Comparison of ENCODE assay signal across 17 mouse cellular contexts in the genomic region with DNA sequence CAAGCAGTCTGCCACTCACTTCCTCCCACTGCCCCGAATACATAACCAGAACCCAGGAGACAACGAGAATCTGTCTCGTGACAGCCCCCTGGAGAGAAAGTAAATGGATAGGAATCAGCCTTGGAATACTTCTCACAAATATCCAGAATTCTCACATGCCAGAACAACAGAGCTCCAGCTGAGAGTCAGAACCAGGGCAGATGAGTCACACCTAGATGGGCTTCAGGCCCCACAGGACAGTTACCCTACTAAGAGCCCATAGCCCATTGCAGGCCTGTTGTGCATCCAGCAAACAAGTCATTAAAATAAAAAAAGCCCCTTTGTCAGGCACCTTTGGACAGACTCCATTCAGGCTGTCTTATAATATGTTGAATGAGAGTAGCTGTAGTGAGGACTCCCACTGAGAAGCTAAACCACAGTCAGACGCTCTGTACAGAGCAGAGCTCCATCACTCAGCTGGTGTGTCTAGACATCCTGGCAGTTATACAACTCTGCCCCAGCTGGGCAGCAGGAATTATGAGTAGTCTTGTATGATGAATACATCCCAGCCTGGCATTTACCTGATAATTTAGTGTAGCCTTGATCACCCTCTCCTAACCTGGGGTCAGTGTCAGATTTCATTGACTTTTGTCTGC.
DNase-seq lines count a peak whose midpoint lies in the region; ATAC-seq lines count a peak whose summit lies in the region.
"Had no signal": no experiment of that assay in that cellular context is flagged by ENCODE, and none has a peak within 500 bp of the region (broad histone marks: within the 10 kb centered on the region; RNA-seq: fewer than 3 reads in every experiment).

No protein-coding gene starts in this region.

- ATAC-seq in forebrain, embryonic 14.5 days: no peak
- ATAC-seq in forebrain, embryonic 15.5 days (replicated peaks): no peak
- no peak for ATAC-seq in midbrain, embryonic 14.5 days (ENCODE audit: low FRiP score, low TSS enrichment)
- ATAC-seq: midbrain, embryonic 13.5 days had no signal

- no peak overlapping the region for H3K4me2 ChIP-seq in forebrain, embryonic 14.5 days (ENCODE audit: low read length)
- no peak overlapping the region for H3K4me2 ChIP-seq in forebrain, embryonic 15.5 days (replicated peaks)
- no peak overlapping the region for H3K4me2 ChIP-seq in midbrain, embryonic 14.5 days (ENCODE audit: low read length)
- H3K4me2 ChIP-seq: hindbrain, embryonic 12.5 days; lung, embryonic 14.5 days; midbrain, embryonic 13.5 days had no signal

- DNase-seq in forebrain, embryonic 14.5 days (ENCODE audit: low spot score): peak; percentile 47
- peak; percentile 14 for DNase-seq in midbrain, embryonic 14.5 days
- DNase-seq in midbrain, embryonic 10.5 days (ENCODE audit: low spot score): no peak
- DNase-seq in R1 (ENCODE audit: low read depth, low spot score): peak; percentile 92
- peak; percentile 48 for DNase-seq in mesoderm, embryonic 11.5 days (ENCODE audit: low read depth, low spot score)
- no peak for DNase-seq in gastrocnemius, postnatal 10 days
- no peak for DNase-seq in thymus, adult 18-20 months
- DNase-seq: adrenal gland, adult 8-10 months; cerebellum, adult 18-20 months; gastrocnemius, postnatal 14 days; kidney, adult 18-20 months; kidney, postnatal 14 days; lung, embryonic 14.5 days; lung, postnatal 4 days had no signal

- no peak overlapping the region for H3K4me3 ChIP-seq in forebrain, embryonic 14.5 days (ENCODE audit: low read depth, low read length)
- no peak overlapping the region for H3K4me3 ChIP-seq in forebrain, embryonic 15.5 days
- H3K4me3 ChIP-seq in midbrain, embryonic 14.5 days (replicated peaks; ENCODE audit: low read depth, low read length): no peak overlapping the region
- H3K4me3 ChIP-seq in midbrain, embryonic 10.5 days: no peak overlapping the region
- H3K4me3 ChIP-seq: hindbrain, embryonic 12.5 days; midbrain, embryonic 13.5 days had no signal

- no peaks in the 10 kb centered on the region for H3K27me3 ChIP-seq in forebrain, embryonic 14.5 days (replicated peaks; ENCODE audit: control insufficient read depth, insufficient read depth, low read length)
- H3K27me3 ChIP-seq in forebrain, embryonic 15.5 days: no peaks in the 10 kb centered on the region
- H3K27me3 ChIP-seq in midbrain, embryonic 14.5 days (ENCODE audit: control insufficient read depth, insufficient read depth, low read length): no peaks in the 10 kb centered on the region
- no peaks in the 10 kb centered on the region for H3K27me3 ChIP-seq in midbrain, embryonic 10.5 days (ENCODE audit: low read depth, poor library complexity, severe bottlenecking)
- H3K27me3 ChIP-seq: hindbrain, embryonic 12.5 days; midbrain, embryonic 13.5 days had no signal

- no peak overlapping the region for H3K9ac ChIP-seq in forebrain, embryonic 14.5 days (ENCODE audit: low read length)
- H3K9ac ChIP-seq in forebrain, embryonic 15.5 days (replicated peaks): no peak overlapping the region
- no peak overlapping the region for H3K9ac ChIP-seq in midbrain, embryonic 14.5 days (replicated peaks; ENCODE audit: low read length)
- H3K9ac ChIP-seq: hindbrain, embryonic 12.5 days; lung, embryonic 14.5 days; midbrain, embryonic 13.5 days had no signal

- WGBS in forebrain, embryonic 14.5 days: 54% methylated on average over 4 of the region's 4 CpGs
- WGBS in forebrain, embryonic 15.5 days: 43% methylated on average over 4 of the region's 4 CpGs
- 41% methylated on average over 4 of the region's 4 CpGs for WGBS in midbrain, embryonic 14.5 days
- 73% methylated on average over 4 of the region's 4 CpGs for WGBS in midbrain, embryonic 10.5 days

- H3K36me3 ChIP-seq in forebrain, embryonic 14.5 days (ENCODE audit: control insufficient read depth, insufficient read depth, low read length): no peaks in the 10 kb centered on the region
- H3K36me3 ChIP-seq in forebrain, embryonic 15.5 days: no peaks in the 10 kb centered on the region
- no peaks in the 10 kb centered on the region for H3K36me3 ChIP-seq in midbrain, embryonic 14.5 days (ENCODE audit: control insufficient read depth, insufficient read depth, low read length)
- H3K36me3 ChIP-seq in midbrain, embryonic 10.5 days: no peaks in the 10 kb centered on the region
- H3K36me3 ChIP-seq: hindbrain, embryonic 12.5 days; midbrain, embryonic 13.5 days had no signal

- H3K9me3 ChIP-seq in forebrain, embryonic 14.5 days (replicated peaks; ENCODE audit: control insufficient read depth, low read length): no peaks in the 10 kb centered on the region
- H3K9me3 ChIP-seq in forebrain, embryonic 15.5 days: no peaks in the 10 kb centered on the region
- no peaks in the 10 kb centered on the region for H3K9me3 ChIP-seq in midbrain, embryonic 14.5 days (ENCODE audit: control insufficient read depth, low read length)
- H3K9me3 ChIP-seq in midbrain, embryonic 10.5 days (replicated peaks): no peaks in the 10 kb centered on the region
- H3K9me3 ChIP-seq: hindbrain, embryonic 12.5 days; midbrain, embryonic 13.5 days had no signal

- H3K4me1 ChIP-seq in forebrain, embryonic 14.5 days (ENCODE audit: control insufficient read depth, insufficient read depth, low read length): no peaks in the 10 kb centered on the region
- H3K4me1 ChIP-seq in forebrain, embryonic 15.5 days: no peaks in the 10 kb centered on the region
- no peaks in the 10 kb centered on the region; the same call in 1 of the 2 replicates for H3K4me1 ChIP-seq in midbrain, embryonic 14.5 days (ENCODE audit: control insufficient read depth, insufficient read depth, low read length)
- peaks cover 6% of the 10 kb centered on the region for H3K4me1 ChIP-seq in midbrain, embryonic 10.5 days
- H3K4me1 ChIP-seq: midbrain, embryonic 13.5 days had no signal

- H3K27ac ChIP-seq in forebrain, embryonic 14.5 days (ENCODE audit: low read depth, low read length): no peak overlapping the region
- H3K27ac ChIP-seq in forebrain, embryonic 15.5 days (replicated peaks): no peak overlapping the region
- H3K27ac ChIP-seq in midbrain, embryonic 14.5 days (replicated peaks; ENCODE audit: low read depth, low read length): no peak overlapping the region
- H3K27ac ChIP-seq in midbrain, embryonic 10.5 days (replicated peaks): no peak overlapping the region
- H3K27ac ChIP-seq: hindbrain, embryonic 12.5 days; midbrain, embryonic 13.5 days had no signal

Comparison
In these comparisons a context has a peak if more than half of its experiments do, and no peak if none do; other contexts are left out.
1. DNase-seq: peak in forebrain, embryonic 14.5 days (single experiment), midbrain, embryonic 14.5 days (single experiment), R1 (single experiment) and mesoderm, embryonic 11.5 days (single experiment); none in midbrain, embryonic 10.5 days (single experiment), gastrocnemius, postnatal 10 days (single experiment) and thymus, adult 18-20 months (0 of 2).